Mouse (Mus musculus): Measurements from ENCODE around the gene Blcap. TPM values are rescaled to one million over a fixed set of nuclear protein-coding genes. Genes with fewer than 3 reads are reported as not detected.

Gene Blcap
- polyA plus RNA-seq, 1 experiment = 27.1 TPM

DNA sequence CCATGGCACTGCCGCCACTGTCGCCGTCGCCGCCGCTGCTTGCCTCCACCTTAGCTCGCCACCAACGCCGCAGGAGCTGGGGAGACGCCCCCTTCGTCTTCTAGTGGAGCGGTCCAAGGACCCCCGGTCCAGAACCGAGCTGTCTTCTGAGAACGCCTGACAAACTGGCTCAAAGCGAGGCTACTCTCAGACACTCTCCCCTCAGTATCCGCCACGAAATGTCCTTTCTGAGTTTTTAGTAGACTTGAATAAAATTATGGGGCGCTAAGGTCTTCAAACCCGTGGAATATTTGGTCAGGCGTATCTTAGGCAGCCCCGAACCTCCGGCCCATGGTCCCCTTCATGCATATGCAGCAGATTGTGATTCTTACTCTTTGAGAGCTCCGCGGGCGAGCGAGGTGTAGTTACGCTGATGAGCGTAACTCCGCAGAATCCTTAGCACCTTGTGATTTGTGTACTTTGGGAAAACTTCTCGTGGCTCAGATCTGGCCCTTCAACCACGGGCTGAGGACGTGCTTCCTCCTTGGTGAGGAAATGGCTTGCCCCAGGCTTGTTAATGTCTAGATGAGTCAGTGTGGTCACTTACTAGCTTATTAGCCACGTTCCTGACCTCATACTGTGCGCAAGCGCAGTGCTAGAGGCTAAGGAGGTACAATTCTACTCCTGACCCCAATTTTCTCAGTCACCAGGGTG is 4.7 kb downstream of the Blcap start:
- Histone ChIP-seq H3K27me3 (ENCODE audit: control insufficient read depth, insufficient read depth, insufficient read length) (no peaks in the 10 kb centered on the region), H3K4me3 (peak overlapping the region; percentile 64), H3K36me3 (ENCODE audit: control insufficient read depth, insufficient read depth) (peaks cover 7% of the 10 kb centered on the region), H3ac (ENCODE audit: control insufficient read depth, insufficient read length) (peak overlapping the region; percentile 56), H3K4me2 (ENCODE audit: low read depth) (peak overlapping the region; percentile 87), H3K79me2 (ENCODE audit: control insufficient read depth, insufficient read depth) (peaks cover 45% of the 10 kb centered on the region)
- TF ChIP-seq TCF12 (IDR thresholded peaks at IDR 0.05; ENCODE audit: insufficient read depth, poor library complexity, severe bottlenecking) = no peak
- TF ChIP-seq REST (IDR thresholded peaks at IDR 0.05; ENCODE audit: insufficient read depth, insufficient read length) = no peak
- TF ChIP-seq CEBPB (IDR thresholded peaks at IDR 0.05; ENCODE audit: insufficient read depth, poor library complexity, severe bottlenecking) = no peak
- no peak for TF ChIP-seq MYOG (IDR thresholded peaks at IDR 0.05; ENCODE audit: control insufficient read depth in 1 of 3, insufficient read depth in 1 of 3, insufficient read length in 2 of 3, low read depth in 2 of 3)
- no peak for TF ChIP-seq TCF3 (IDR thresholded peaks at IDR 0.05; ENCODE audit: insufficient read length, low read depth)
- TF ChIP-seq SRF (IDR thresholded peaks at IDR 0.05; ENCODE audit: control insufficient read depth, insufficient read length, low read depth) = no peak
- TF ChIP-seq MAX (IDR thresholded peaks at IDR 0.05; ENCODE audit: low read depth) = peak; percentile 100
- TF ChIP-seq POLR2AphosphoS2 (IDR thresholded peaks at IDR 0.05; ENCODE audit: insufficient read length, low read depth) = peak; percentile 90
- no peak for TF ChIP-seq E2F4 (IDR thresholded peaks at IDR 0.05; ENCODE audit: insufficient read depth)
- peak in 1 of 3 experiments; percentile 34 for TF ChIP-seq MYOD1 (IDR thresholded peaks at IDR 0.05; ENCODE audit: control insufficient read depth in 1 of 3, insufficient read length in 2 of 3, low read depth in 2 of 3)
- peak; percentile 88 for TF ChIP-seq POLR2A (IDR thresholded peaks at IDR 0.05; ENCODE audit: insufficient read length, low read depth)
- no peak for TF ChIP-seq USF1 (IDR thresholded peaks at IDR 0.05; ENCODE audit: low read depth)

DNA sequence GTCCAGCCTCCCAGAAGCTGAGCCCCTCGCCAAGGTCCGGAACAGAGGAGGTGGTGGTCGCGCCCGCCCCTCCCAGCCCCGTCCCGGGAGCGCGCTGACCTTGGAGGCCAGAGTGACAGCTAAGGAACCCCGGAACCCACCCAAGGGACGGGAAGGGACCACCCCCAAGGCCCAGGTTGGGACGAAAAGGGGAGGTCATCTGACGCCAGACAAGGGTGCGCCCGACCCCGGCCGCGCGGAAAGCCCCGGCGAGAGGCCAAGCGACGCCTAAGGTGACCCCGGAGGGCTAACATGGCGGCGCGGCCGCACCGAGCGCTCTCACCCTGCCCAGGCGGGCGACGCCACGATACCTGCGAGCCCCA is 5.2 kb downstream of the Blcap start:
- Histone ChIP-seq H3K27me3 (ENCODE audit: control insufficient read depth, insufficient read depth, insufficient read length) (no peaks in the 10 kb centered on the region), H3K4me2 (ENCODE audit: low read depth) (no peak overlapping the region), H3ac (ENCODE audit: control insufficient read depth, insufficient read length) (peak overlapping the region; percentile 56), H3K4me3 (peak overlapping the region; percentile 64), H3K36me3 (ENCODE audit: control insufficient read depth, insufficient read depth) (peaks cover 7% of the 10 kb centered on the region), H3K79me2 (ENCODE audit: control insufficient read depth, insufficient read depth) (peaks cover 47% of the 10 kb centered on the region)
- no peak for TF ChIP-seq CEBPB (IDR thresholded peaks at IDR 0.05; ENCODE audit: insufficient read depth, poor library complexity, severe bottlenecking)
- no peak for TF ChIP-seq REST (IDR thresholded peaks at IDR 0.05; ENCODE audit: insufficient read depth, insufficient read length)
- TF ChIP-seq USF1 (IDR thresholded peaks at IDR 0.05; ENCODE audit: low read depth) = no peak
- TF ChIP-seq MAX (IDR thresholded peaks at IDR 0.05; ENCODE audit: low read depth) = no peak
- TF ChIP-seq MYOG (IDR thresholded peaks at IDR 0.05; ENCODE audit: control insufficient read depth in 1 of 3, insufficient read depth in 1 of 3, insufficient read length in 2 of 3, low read depth in 2 of 3) = no peak
- no peak for TF ChIP-seq SRF (IDR thresholded peaks at IDR 0.05; ENCODE audit: control insufficient read depth, insufficient read length, low read depth)
- TF ChIP-seq E2F4 (IDR thresholded peaks at IDR 0.05; ENCODE audit: insufficient read depth) = no peak
- no peak for TF ChIP-seq POLR2AphosphoS2 (IDR thresholded peaks at IDR 0.05; ENCODE audit: insufficient read length, low read depth)
- no peak for TF ChIP-seq POLR2A (IDR thresholded peaks at IDR 0.05; ENCODE audit: insufficient read length, low read depth)
- TF ChIP-seq TCF12 (IDR thresholded peaks at IDR 0.05; ENCODE audit: insufficient read depth, poor library complexity, severe bottlenecking) = no peak

DNA sequence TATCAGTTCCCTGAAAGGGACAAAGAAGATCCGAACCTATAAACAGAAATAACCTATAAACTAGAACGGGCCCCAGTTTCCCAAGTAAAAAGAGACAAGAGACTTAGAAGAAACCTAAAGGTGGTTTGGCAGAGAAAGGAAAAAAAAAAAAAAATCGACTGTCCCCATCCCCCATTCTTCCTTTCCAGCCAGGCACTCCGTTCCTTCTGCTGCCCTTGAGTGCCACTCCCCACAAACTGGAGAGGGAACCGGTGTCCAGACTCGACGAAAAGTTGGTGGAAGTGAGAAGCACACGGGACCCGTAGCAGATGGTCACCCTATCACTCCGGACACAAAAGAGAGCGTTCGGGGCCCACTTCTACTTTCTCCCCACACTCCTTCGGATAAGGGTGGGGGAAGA is 5.6 kb downstream of the Blcap start:
- peaks cover 7% of the 10 kb centered on the region for H3K36me3 ChIP-seq (ENCODE audit: control insufficient read depth, insufficient read depth)
- peak overlapping the region; percentile 77 for H3K4me2 ChIP-seq (ENCODE audit: low read depth)
- H3K79me2 ChIP-seq (ENCODE audit: control insufficient read depth, insufficient read depth) = peaks cover 51% of the 10 kb centered on the region
- H3K4me3 ChIP-seq = peak overlapping the region; percentile 64
- peak overlapping the region; percentile 56 for H3ac ChIP-seq (ENCODE audit: control insufficient read depth, insufficient read length)
- H3K27me3 ChIP-seq (ENCODE audit: control insufficient read depth, insufficient read depth, insufficient read length) = no peaks in the 10 kb centered on the region
- TF ChIP-seq MYOD1 (IDR thresholded peaks at IDR 0.05; ENCODE audit: control insufficient read depth in 1 of 3, insufficient read length in 2 of 3, low read depth in 2 of 3) (no peak), CEBPB (IDR thresholded peaks at IDR 0.05; ENCODE audit: insufficient read depth, poor library complexity, severe bottlenecking) (no peak), TCF12 (IDR thresholded peaks at IDR 0.05; ENCODE audit: insufficient read depth, poor library complexity, severe bottlenecking) (no peak), POLR2AphosphoS2 (IDR thresholded peaks at IDR 0.05; ENCODE audit: insufficient read length, low read depth) (no peak), MYOG (IDR thresholded peaks at IDR 0.05; ENCODE audit: control insufficient read depth in 1 of 3, insufficient read depth in 1 of 3, insufficient read length in 2 of 3, low read depth in 2 of 3) (no peak)

DNA sequence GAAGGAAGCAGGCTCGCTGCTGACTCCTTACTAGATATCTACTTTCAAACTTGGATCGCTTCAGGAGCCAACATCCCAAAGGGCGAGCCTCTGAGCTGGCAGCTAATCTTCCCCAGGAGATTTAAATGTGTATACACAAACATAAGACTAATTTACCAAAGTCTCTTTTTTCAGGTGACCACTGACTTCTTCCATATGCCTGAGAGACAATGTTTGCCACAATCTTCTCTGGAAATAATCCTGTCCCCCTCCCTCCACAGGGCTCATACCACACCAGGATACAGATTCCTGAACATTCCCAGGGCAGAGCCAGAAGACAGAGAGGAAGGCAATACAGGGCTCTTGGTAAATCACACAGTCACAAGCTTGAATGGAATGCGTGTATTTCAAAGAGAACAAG is 6.4 kb downstream of the Blcap start:
- peak overlapping the region; percentile 77 for H3K4me2 ChIP-seq (ENCODE audit: low read depth)
- peaks cover 7% of the 10 kb centered on the region for H3K36me3 ChIP-seq (ENCODE audit: control insufficient read depth, insufficient read depth)
- no peak overlapping the region for H3ac ChIP-seq (ENCODE audit: control insufficient read depth, insufficient read length)
- TF ChIP-seq MYOG (IDR thresholded peaks at IDR 0.05; ENCODE audit: control insufficient read depth in 1 of 3, insufficient read depth in 1 of 3, insufficient read length in 2 of 3, low read depth in 2 of 3) (no peak), TCF12 (IDR thresholded peaks at IDR 0.05; ENCODE audit: insufficient read depth, poor library complexity, severe bottlenecking) (no peak), SRF (IDR thresholded peaks at IDR 0.05; ENCODE audit: control insufficient read depth, insufficient read length, low read depth) (no peak), MYOD1 (IDR thresholded peaks at IDR 0.05; ENCODE audit: control insufficient read depth in 1 of 3, insufficient read length in 2 of 3, low read depth in 2 of 3) (no peak), POLR2A (IDR thresholded peaks at IDR 0.05; ENCODE audit: insufficient read length, low read depth) (no peak), USF1 (IDR thresholded peaks at IDR 0.05; ENCODE audit: low read depth) (no peak), MAX (IDR thresholded peaks at IDR 0.05; ENCODE audit: low read depth) (no peak), E2F4 (IDR thresholded peaks at IDR 0.05; ENCODE audit: insufficient read depth) (no peak), CEBPB (IDR thresholded peaks at IDR 0.05; ENCODE audit: insufficient read depth, poor library complexity, severe bottlenecking) (no peak), REST (IDR thresholded peaks at IDR 0.05; ENCODE audit: insufficient read depth, insufficient read length) (no peak), TCF3 (IDR thresholded peaks at IDR 0.05; ENCODE audit: insufficient read length, low read depth) (no peak), POLR2AphosphoS2 (IDR thresholded peaks at IDR 0.05; ENCODE audit: insufficient read length, low read depth) (no peak)
- H3K79me2 ChIP-seq (ENCODE audit: control insufficient read depth, insufficient read depth) = peaks cover 51% of the 10 kb centered on the region
- H3K4me3 ChIP-seq = peak overlapping the region; percentile 64
- no peaks in the 10 kb centered on the region for H3K27me3 ChIP-seq (ENCODE audit: control insufficient read depth, insufficient read depth, insufficient read length)
